Mouse (Mus musculus): ENCODE measurements at regions not wholly inside any gene's neighbourhood (a gene's known extent, or its start where the extent isn't known, plus 50 kb on each side); places are given as distances from the start of the nearest gene placed in this dataset.
"Not testable (repeated sequence)": the region's sequence is repeated elsewhere in the genome, so short reads cannot be mapped to it uniquely, and the experiment has no call there.

GRCm38 (mm10) chr4:8462414-8462813 lies 223.6 kb upstream of the Car8 start:
- not testable (repeated sequence) for DNase-seq (ENCODE audit: low spot score)

- DNase-seq (ENCODE audit: low spot score): no peak
Observed at GRCm38 (mm10) chr4:8454346-8454745, 215.5 kb upstream of the Car8 start.

GRCm38 (mm10) chr4:8432393-8432792 lies 193.6 kb upstream of the Car8 start:
- DNase-seq (ENCODE audit: low spot score): peak; percentile 56

GRCm38 (mm10) chr4:8431032-8431332 lies 192.1 kb upstream of the Car8 start:
- DNase-seq (ENCODE audit: low spot score): no peak

GRCm38 (mm10) chr4:8430269-8431031 lies 191.6 kb upstream of the Car8 start:
- DNase-seq (ENCODE audit: low spot score): no peak

GRCm38 (mm10) chr4:8429771-8430170 lies 190.9 kb upstream of the Car8 start:
- no peak for DNase-seq (ENCODE audit: low spot score)

GRCm38 (mm10) chr4:8428629-8429523 lies 190.0 kb upstream of the Car8 start:
- no peak for DNase-seq (ENCODE audit: low spot score)

GRCm38 (mm10) chr4:8427812-8428211 lies 189.0 kb upstream of the Car8 start:
- DNase-seq (ENCODE audit: low spot score): no peak

- DNase-seq (ENCODE audit: low spot score): no peak
Observed at GRCm38 (mm10) chr4:8423392-8424045, 184.7 kb upstream of the Car8 start.

- DNase-seq (ENCODE audit: low spot score): no peak
Observed at GRCm38 (mm10) chr4:8421285-8421684, 182.4 kb upstream of the Car8 start.

GRCm38 (mm10) chr4:8418374-8419031 lies 179.7 kb upstream of the Car8 start:
- no peak for DNase-seq (ENCODE audit: low spot score)

- DNase-seq (ENCODE audit: low spot score): no peak
Observed at GRCm38 (mm10) chr4:8417821-8418220, 179.0 kb upstream of the Car8 start.

GRCm38 (mm10) chr4:8413307-8413706 lies 174.5 kb upstream of the Car8 start:
- no peak for DNase-seq (ENCODE audit: low spot score)

- no peak for DNase-seq (ENCODE audit: low spot score)
Observed at GRCm38 (mm10) chr4:8400069-8400468, 161.2 kb upstream of the Car8 start.

GRCm38 (mm10) chr4:8399430-8399829 lies 160.6 kb upstream of the Car8 start:
- no peak for DNase-seq (ENCODE audit: low spot score)

GRCm38 (mm10) chr4:8398969-8399368 lies 160.1 kb upstream of the Car8 start:
- DNase-seq (ENCODE audit: low spot score): no peak

- no peak for DNase-seq (ENCODE audit: low spot score)
Observed at GRCm38 (mm10) chr4:8383162-8383561, 144.3 kb upstream of the Car8 start.

- DNase-seq (ENCODE audit: low spot score): no peak
Observed at GRCm38 (mm10) chr4:8382125-8382417, 143.2 kb upstream of the Car8 start.

GRCm38 (mm10) chr4:8381408-8382124 lies 142.7 kb upstream of the Car8 start:
- no peak for DNase-seq (ENCODE audit: low spot score)

GRCm38 (mm10) chr4:8380711-8381338 lies 142.0 kb upstream of the Car8 start:
- peak; percentile 61 for DNase-seq (ENCODE audit: low spot score)

GRCm38 (mm10) chr4:8374737-8375489 lies 136.1 kb upstream of the Car8 start:
- no peak for DNase-seq (ENCODE audit: low spot score)
